Mouse (Mus musculus) intestine, embryonic 16.5 days (tissue): ENCODE results near the gene Akip1. TPM values are rescaled to one million over a fixed set of nuclear protein-coding genes. Genes with fewer than 3 reads are reported as not detected.
A peak's percentile ranks its signal among the peaks of the same experiment; 100 is the strongest.

Experiments
- ATAC-seq: fragments of 200-750 bp; cut with Nextera tagmentation; 2 replicates; pipeline ENCODE4 v1.8.0; 2017; ENCODE audit warnings: moderate TSS enrichment, moderate library complexity
- H3K27ac ChIP-seq: fragments of 300-500 bp; sonication (generic); 2 replicates; pipeline ENCODE4 v1.5.1; 2014; ENCODE audit warnings: mild to moderate bottlenecking, low read length
- H3K27me3 ChIP-seq: fragments of 300-500 bp; sonication (generic); replicated peaks from 2 replicates; pipeline ENCODE4 v1.6.1; 2014; ENCODE audit warnings: low read length, control low read depth, mixed read lengths; ENCODE audit not compliant: control insufficient read depth, insufficient read depth
- H3K36me3 ChIP-seq: fragments of 300-500 bp; sonication (generic); 2 replicates; pipeline ENCODE4 v1.6.1; 2014; ENCODE audit warnings: low read length, control low read depth; ENCODE audit not compliant: control insufficient read depth, insufficient read depth
- H3K4me1 ChIP-seq: fragments of 300-500 bp; sonication (generic); 2 replicates; pipeline ENCODE4 v1.6.1; 2014; ENCODE audit warnings: low read length, control low read depth, mixed read lengths; ENCODE audit not compliant: control insufficient read depth, insufficient read depth
- H3K4me2 ChIP-seq: fragments of 300-500 bp; sonication (generic); 2 replicates; pipeline ENCODE4 v1.6.1; 2014; ENCODE audit warnings: low read depth, low read length, control low read depth
- H3K4me3 ChIP-seq: fragments of 300-500 bp; sonication (generic); 2 replicates; pipeline ENCODE4 v1.5.1; 2014; ENCODE audit warnings: mild to moderate bottlenecking, low read length
- H3K9ac ChIP-seq: fragments of 300-500 bp; sonication (generic); 2 replicates; pipeline ENCODE4 v1.6.1; 2014; ENCODE audit warnings: low read depth, low read length
- H3K9me3 ChIP-seq: fragments of 300-500 bp; sonication (generic); 2 replicates; pipeline ENCODE4 v1.6.1; 2016; ENCODE audit warnings: low read length, control low read depth; ENCODE audit not compliant: control insufficient read depth
- WGBS: fragments of 180-500 bp; shearing (Covaris S2); extraction: QIAGEN DNeasy Blood & Tissue Kit; methylation state at CpG from one replicate; pipeline ENCODE4 v1.1.7; 2014; 5-methylcytosine and 5-hydroxymethylcytosine counted together
- polyA plus RNA-seq: library from polyadenylated mRNA; unstranded; fragments of >200 nt; fragmentation: Nextera tagmentation; extraction: Ambion mirVana; gene quantifications from 2 replicates; pipeline ENCODE4 v1.2.1, GENCODE M21; 2015

Gene Akip1
- polyA plus RNA-seq, 1 experiment from 2014 or later = 40.9 TPM

- no peaks in the 10 kb centered on the region for H3K9me3 ChIP-seq
- WGBS = 44% methylated on average over 4 of the region's 4 CpGs
- H3K27ac ChIP-seq = peak overlapping the region; percentile 49
- H3K4me3 ChIP-seq = no peak overlapping the region
- no peak for ATAC-seq
- no peak overlapping the region for H3K9ac ChIP-seq
- no peak overlapping the region for H3K4me2 ChIP-seq
- H3K36me3 ChIP-seq = no peaks in the 10 kb centered on the region
- peaks cover 3% of the 10 kb centered on the region for H3K4me1 ChIP-seq
- H3K27me3 ChIP-seq = no peaks in the 10 kb centered on the region
These were observed 28.4 kb upstream of the Akip1 start for GRCm38 (mm10) chr7:109674944-109675628.

- Histone ChIP-seq H3K4me2 (no peak overlapping the region), H3K4me3 (no peak overlapping the region), H3K36me3 (no peaks in the 10 kb centered on the region), H3K9me3 (no peaks in the 10 kb centered on the region), H3K4me1 (no peaks in the 10 kb centered on the region; the same call in 1 of the 2 replicates), H3K9ac (no peak overlapping the region), H3K27ac (no peak overlapping the region), H3K27me3 (no peaks in the 10 kb centered on the region)
- ATAC-seq = no peak
- WGBS = 91% methylated on average over 2 of the region's 2 CpGs
These were observed 23.2 kb upstream of the Akip1 start for GRCm38 (mm10) chr7:109680284-109680683.

- WGBS = 95% methylated on average over 1 of the region's 1 CpGs
- H3K4me2 ChIP-seq = no peak overlapping the region
- H3K36me3 ChIP-seq = no peaks in the 10 kb centered on the region
- H3K27ac ChIP-seq = no peak overlapping the region
- no peaks in the 10 kb centered on the region for H3K27me3 ChIP-seq
- no peaks in the 10 kb centered on the region; the same call in 1 of the 2 replicates for H3K4me1 ChIP-seq
- H3K4me3 ChIP-seq = no peak overlapping the region
- no peak for ATAC-seq
- H3K9me3 ChIP-seq = no peaks in the 10 kb centered on the region
- H3K9ac ChIP-seq = no peak overlapping the region
These were observed 22.6 kb upstream of the Akip1 start for GRCm38 (mm10) chr7:109680879-109681278.

GRCm38 (mm10) chr7:109686585-109687128, 16.8 kb upstream of the Akip1 start:
- no peak overlapping the region for H3K4me2 ChIP-seq
- no peaks in the 10 kb centered on the region for H3K36me3 ChIP-seq
- H3K9me3 ChIP-seq = no peaks in the 10 kb centered on the region
- H3K27ac ChIP-seq = no peak overlapping the region
- H3K4me3 ChIP-seq = no peak overlapping the region
- 49% methylated on average over 9 of the region's 9 CpGs for WGBS
- no peak overlapping the region for H3K9ac ChIP-seq
- no peaks in the 10 kb centered on the region for H3K27me3 ChIP-seq
- ATAC-seq = no peak
- peaks cover 5% of the 10 kb centered on the region; the same call in 1 of the 2 replicates for H3K4me1 ChIP-seq

GRCm38 (mm10) chr7:109690101-109690500, 13.4 kb upstream of the Akip1 start:
- H3K4me2 ChIP-seq = no peak overlapping the region
- H3K27ac ChIP-seq = no peak overlapping the region
- no peak overlapping the region for H3K4me3 ChIP-seq
- H3K4me1 ChIP-seq = peaks cover 5% of the 10 kb centered on the region; the same call in 1 of the 2 replicates
- H3K27me3 ChIP-seq = no peaks in the 10 kb centered on the region
- H3K9ac ChIP-seq = no peak overlapping the region
- no peaks in the 10 kb centered on the region for H3K36me3 ChIP-seq
- WGBS = 88% methylated on average over 3 of the region's 3 CpGs
- H3K9me3 ChIP-seq = no peaks in the 10 kb centered on the region
- ATAC-seq = no peak

- no peaks in the 10 kb centered on the region for H3K27me3 ChIP-seq
- no peak overlapping the region for H3K9ac ChIP-seq
- WGBS = 59% methylated on average over 5 of the region's 5 CpGs
- no peaks in the 10 kb centered on the region for H3K36me3 ChIP-seq
- peaks cover 5% of the 10 kb centered on the region; the same call in 1 of the 2 replicates for H3K4me1 ChIP-seq
- peak overlapping the region; percentile 46 for H3K27ac ChIP-seq
- no peak for ATAC-seq
- H3K4me3 ChIP-seq = no peak overlapping the region
- H3K9me3 ChIP-seq = no peaks in the 10 kb centered on the region
- no peak overlapping the region for H3K4me2 ChIP-seq
These were observed 12.5 kb upstream of the Akip1 start for GRCm38 (mm10) chr7:109690961-109691360.

GRCm38 (mm10) chr7:109694576-109695338, 8.7 kb upstream of the Akip1 start:
- Histone ChIP-seq H3K9me3 (no peaks in the 10 kb centered on the region), H3K4me1 (no peaks in the 10 kb centered on the region), H3K4me3 (no peak overlapping the region), H3K27ac (no peak overlapping the region), H3K36me3 (no peaks in the 10 kb centered on the region), H3K4me2 (no peak overlapping the region), H3K9ac (no peak overlapping the region), H3K27me3 (no peaks in the 10 kb centered on the region)
- WGBS = 86% methylated on average over 13 of the region's 13 CpGs
- no peak for ATAC-seq

- Histone ChIP-seq H3K9me3 (no peaks in the 10 kb centered on the region), H3K4me2 (no peak overlapping the region), H3K27ac (no peak overlapping the region), H3K4me1 (no peaks in the 10 kb centered on the region), H3K27me3 (no peaks in the 10 kb centered on the region), H3K9ac (no peak overlapping the region), H3K36me3 (no peaks in the 10 kb centered on the region), H3K4me3 (no peak overlapping the region)
- 91% methylated on average over 10 of the region's 10 CpGs for WGBS
- no peak for ATAC-seq
These were observed 8.2 kb upstream of the Akip1 start for GRCm38 (mm10) chr7:109695339-109695726.

GRCm38 (mm10) chr7:109700213-109700612, 3.3 kb upstream of the Akip1 start:
- no peak for ATAC-seq
- H3K9me3 ChIP-seq = no peaks in the 10 kb centered on the region
- 0 out of 2 replicates have a peak, but pooled peaks cover 7% of the 10 kb centered on the region for H3K4me1 ChIP-seq
- no peaks in the 10 kb centered on the region for H3K27me3 ChIP-seq
- no peak overlapping the region for H3K4me2 ChIP-seq
- no peak overlapping the region for H3K9ac ChIP-seq
- no peak overlapping the region for H3K4me3 ChIP-seq
- no peaks in the 10 kb centered on the region for H3K36me3 ChIP-seq
- H3K27ac ChIP-seq = no peak overlapping the region
